Mouse (Mus musculus): ENCODE results near the gene Necab3.

The Necab3 gene

DNA sequence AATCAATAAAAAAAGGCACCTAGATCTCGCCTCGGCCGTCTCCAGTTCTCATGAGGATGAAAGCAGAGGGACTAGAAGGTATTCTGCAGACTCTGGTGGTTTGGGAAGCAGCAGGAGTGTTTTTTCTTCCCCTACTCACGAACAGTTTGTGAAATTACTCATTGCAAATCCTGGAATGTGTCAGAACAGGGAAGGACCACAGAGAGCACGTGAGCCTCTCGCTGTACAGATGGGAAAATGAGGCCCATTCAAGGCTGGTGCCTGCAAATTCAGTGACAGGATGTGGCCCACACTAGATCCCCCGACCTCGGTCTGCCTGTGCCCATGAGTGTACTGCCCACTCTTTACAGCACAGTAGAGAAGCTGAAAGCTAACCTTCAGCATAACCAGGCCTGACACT lies 13.3 kb upstream of the Necab3 start:
- DNase-seq (ENCODE audit: low spot score): no peak

- no peak for DNase-seq (ENCODE audit: low spot score)
Measured at GRCm38 (mm10) chr2:154571266-154571665, 12.6 kb upstream of the Necab3 start.

DNA sequence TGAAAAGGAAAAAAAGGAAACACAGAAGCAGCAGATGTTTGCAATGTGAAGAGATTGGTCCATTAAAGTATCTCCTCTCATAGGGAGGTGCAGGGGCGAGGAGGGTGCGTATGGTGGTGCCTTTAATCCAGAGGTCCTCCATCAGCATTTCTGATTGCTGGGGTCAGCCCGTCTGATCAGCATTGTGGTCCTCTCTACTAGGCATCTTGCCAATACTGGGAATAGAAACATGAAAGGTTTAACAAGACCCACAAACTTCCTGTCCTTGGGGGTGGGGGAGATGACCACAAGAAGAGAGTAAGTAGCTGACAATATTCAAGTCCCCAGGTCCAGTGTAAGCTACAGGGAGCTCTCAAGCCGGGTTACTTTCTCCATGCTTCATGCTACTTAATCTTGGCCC lies 12.0 kb upstream of the Necab3 start:
- no peak for DNase-seq (ENCODE audit: low spot score)

DNA sequence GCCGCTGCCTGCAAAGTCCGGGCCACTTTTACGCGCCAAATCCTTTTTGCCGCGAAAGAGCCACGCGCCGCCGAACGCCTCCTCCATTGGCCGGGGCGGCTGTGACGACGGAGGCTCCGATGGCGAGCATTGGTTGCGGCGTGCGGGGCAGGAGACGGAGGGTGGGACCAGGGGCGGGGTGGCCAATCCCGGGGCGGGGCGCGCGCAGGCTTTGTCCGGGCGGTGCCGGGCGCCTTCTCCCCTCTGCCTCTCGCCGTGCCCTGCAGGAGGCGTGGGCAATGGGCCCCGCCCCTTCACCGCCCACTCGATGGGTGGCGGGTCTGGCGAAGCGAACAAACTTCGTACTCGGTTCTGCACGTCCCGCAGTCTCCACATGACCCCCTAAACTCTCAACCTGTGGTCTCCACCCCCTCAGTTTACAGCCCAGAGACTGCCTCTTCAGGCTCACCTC lies 11.2 kb upstream of the Necab3 start, which contains the start of gene E2f1:
E2f1 (minus strand) TSS at position 57 of the 451 bp plus-strand sequence.
- DNase-seq (ENCODE audit: low spot score): peak; percentile 94

GRCm38 (mm10) chr2:154569071-154569748 lies 10.5 kb upstream of the Necab3 start:
- DNase-seq (ENCODE audit: low spot score): no peak

- no peak for DNase-seq (ENCODE audit: low spot score)
Measured at GRCm38 (mm10) chr2:154568329-154569070, 9.8 kb upstream of the Necab3 start.

DNA sequence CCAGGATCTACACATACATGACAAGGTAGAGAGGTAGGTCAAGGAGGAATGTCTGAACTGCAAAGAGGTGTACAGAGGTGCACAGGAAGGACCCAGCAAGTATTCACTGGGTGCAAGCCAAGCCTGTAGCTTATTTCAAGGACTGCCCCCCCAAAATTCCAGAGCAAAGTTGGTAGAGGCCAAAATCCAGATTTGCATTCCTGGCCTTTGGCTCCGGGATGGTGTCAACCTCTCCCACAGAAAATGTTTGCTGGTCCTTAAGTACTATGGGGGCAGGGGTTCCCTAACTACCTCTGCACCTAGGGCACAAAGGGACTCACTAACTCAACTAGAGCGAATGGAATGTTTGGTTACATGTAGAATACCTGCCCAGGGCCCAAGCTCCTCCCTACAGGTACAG lies 9.1 kb upstream of the Necab3 start:
- DNase-seq (ENCODE audit: low spot score): peak; percentile 60

- no peak for DNase-seq (ENCODE audit: low spot score)
Measured at GRCm38 (mm10) chr2:154566641-154567040, 8.0 kb upstream of the Necab3 start.

DNA sequence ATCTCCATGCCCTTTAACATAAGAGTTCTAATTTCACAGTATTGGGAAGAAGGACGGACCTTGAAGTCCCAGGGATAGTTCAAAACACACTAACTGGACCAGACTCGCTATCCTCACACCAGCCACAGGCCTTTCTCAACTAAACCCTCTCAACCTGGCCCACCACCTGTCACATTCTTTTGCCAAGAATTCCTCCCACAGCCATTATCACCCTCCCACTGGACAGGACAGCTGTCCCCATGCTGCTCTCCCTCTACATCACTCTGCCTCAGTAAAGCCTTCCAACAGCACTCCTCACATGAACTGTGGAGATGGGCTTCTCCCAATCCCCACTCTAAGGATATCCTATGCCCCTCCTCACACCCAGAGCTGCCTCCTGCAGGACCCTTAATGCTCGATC lies 6.9 kb upstream of the Necab3 start:
- DNase-seq (ENCODE audit: low spot score): no peak

- DNase-seq (ENCODE audit: low spot score): no peak
Measured at GRCm38 (mm10) chr2:154563612-154564170, 5.0 kb upstream of the Necab3 start.

DNA sequence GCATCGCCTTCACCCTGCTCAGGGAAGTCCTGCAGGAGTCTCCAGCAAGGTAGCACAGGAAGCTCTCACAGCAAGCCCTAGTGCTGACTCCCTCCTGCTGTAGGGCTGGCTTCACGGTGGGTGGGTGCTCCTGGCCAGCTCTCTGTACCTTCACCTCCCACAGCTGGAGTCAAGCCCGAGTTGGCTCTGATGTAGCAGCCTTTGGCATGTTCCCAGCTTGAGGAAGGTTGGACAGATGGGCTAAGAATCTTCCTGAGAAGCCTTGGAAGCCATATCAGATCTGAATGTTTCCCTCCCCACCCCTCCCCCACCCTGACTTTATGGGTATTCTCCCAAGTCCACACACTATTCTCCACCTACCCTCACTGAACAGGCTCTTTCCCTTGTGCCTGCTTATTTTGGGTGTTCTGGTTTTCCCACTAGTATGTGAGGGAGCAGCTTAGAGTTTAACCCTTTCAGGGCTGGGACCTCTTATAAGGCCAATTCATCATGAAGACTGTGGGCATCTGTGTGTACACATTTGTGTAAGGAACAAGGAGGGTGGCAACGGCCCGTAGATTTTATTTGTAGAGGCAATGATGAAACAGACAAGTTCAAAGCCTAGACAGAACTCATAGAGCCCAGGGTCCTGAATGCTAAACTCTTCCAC lies 1.4 kb downstream of the Necab3 start:
- no peak for DNase-seq (ENCODE audit: low spot score)

DNA sequence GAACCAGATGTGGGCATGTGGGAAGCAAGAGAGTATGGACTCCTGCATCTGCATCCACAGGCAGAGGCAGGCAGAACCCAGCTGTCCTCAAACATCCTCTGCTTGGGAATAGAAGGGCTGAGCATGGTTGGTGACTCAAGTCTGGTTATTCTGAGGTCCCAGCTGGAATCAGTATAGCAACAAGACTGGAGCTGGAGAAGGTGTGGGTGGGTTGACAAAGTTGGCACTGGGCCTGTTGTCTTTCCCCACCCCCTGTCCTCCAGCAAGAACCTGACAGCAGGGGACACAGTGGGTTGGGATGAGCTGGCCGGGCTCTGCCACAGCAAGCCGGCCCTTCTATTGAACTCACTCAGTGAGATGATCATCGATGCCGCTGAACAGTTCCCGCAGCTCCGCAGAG lies 3.5 kb downstream of the Necab3 start:
- DNase-seq (ENCODE audit: low spot score): no peak

DNA sequence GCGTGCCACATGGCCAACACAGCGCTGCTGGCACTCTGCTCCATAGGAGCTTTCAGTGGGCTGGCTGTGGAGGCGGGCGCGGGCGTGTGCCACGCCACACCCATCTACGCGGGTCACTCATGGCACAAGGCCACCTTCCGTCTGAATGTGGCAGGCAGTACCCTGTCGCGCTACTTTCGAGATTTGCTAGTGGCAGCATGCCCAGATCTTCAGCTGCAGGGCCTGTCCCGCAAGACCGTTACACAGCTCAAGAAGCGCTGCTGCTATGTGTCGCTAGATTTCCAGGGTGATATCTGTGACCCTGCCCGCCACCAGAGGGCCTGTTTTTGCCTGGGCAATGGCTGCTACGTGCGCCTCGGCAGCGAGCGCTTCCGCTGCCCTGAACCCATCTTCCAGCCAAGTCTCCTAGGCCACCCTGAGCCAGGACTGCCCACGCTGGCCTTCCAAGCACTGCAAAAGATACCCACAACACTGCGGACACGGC lies 6.2 kb downstream of the Necab3 start:
- DNase-seq (ENCODE audit: low spot score): peak; percentile 77

GRCm38 (mm10) chr2:154551927-154552326 lies 6.8 kb downstream of the Necab3 start:
- DNase-seq (ENCODE audit: low spot score): no peak

GRCm38 (mm10) chr2:154551476-154551875 lies 7.2 kb downstream of the Necab3 start, which contains the start of gene Actl10:
Gene Actl10 (plus strand): TSS chr2:154551776.
- no peak for DNase-seq (ENCODE audit: low spot score)

- DNase-seq (ENCODE audit: low spot score): no peak
Measured at GRCm38 (mm10) chr2:154550937-154551336, 7.8 kb downstream of the Necab3 start.

DNA sequence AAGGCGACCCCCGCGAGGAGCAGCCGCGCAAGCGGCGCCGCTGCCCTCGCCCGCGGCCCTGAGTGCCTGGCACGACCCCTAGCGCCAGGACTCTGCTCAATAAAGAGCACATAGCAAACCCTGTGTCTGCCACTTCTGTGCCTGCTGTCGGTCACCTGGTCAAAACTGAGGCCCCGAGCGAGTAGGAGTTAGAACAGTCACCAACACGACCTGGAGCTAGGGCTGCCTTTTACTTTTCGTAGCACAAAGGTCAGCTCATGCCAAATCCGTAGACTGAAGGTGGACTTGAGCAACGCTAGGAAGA lies 8.9 kb downstream of the Necab3 start:
- no peak for DNase-seq (ENCODE audit: low spot score)

- no peak for DNase-seq (ENCODE audit: low spot score)
Measured at GRCm38 (mm10) chr2:154549127-154549885, 9.4 kb downstream of the Necab3 start.

DNA sequence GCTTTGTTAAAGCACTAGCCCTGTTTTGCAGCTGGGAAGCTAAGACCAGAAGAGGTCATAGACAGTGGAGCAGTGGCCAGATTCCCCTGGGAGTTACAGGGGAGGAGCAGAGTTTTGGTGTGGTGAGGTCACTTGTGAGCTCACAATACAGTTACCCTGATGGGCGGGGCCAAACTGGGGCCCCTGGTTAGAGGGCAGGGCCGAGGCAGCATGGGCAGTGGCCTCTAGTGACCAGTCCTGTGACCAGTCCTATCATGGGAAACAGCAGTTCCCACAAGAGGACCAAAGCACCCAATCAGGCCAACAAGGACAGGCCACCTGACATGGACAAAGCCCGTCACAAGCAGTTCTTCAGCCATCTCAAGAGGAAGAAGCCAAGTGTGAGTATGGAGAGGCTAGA lies 10.0 kb downstream of the Necab3 start:
- DNase-seq (ENCODE audit: low spot score): no peak

DNA sequence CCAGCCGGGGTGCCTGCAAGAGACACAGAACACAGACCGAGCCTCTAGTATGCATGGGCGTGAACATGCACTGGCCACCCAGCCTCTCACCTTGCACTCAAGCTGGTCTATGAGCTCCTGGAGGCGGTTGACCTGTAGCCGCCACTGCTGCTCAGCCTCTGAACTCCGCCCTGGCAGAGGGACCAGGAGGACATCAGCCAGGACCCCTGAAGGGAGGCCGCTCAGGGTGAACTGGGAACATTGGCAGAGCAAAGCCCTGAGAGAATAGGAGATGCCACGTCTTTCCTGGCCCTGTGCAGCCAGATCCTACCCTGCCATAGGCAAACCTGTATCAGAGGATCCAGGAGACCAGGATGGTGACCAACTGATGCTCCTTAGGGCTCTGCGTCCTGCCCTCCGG lies 12.0 kb downstream of the Necab3 start, which contains the start of gene 1700003F12Rik:
1700003F12Rik (plus strand) TSS at position 375 of the 400 bp plus-strand sequence.
- DNase-seq (ENCODE audit: low spot score): no peak

DNA sequence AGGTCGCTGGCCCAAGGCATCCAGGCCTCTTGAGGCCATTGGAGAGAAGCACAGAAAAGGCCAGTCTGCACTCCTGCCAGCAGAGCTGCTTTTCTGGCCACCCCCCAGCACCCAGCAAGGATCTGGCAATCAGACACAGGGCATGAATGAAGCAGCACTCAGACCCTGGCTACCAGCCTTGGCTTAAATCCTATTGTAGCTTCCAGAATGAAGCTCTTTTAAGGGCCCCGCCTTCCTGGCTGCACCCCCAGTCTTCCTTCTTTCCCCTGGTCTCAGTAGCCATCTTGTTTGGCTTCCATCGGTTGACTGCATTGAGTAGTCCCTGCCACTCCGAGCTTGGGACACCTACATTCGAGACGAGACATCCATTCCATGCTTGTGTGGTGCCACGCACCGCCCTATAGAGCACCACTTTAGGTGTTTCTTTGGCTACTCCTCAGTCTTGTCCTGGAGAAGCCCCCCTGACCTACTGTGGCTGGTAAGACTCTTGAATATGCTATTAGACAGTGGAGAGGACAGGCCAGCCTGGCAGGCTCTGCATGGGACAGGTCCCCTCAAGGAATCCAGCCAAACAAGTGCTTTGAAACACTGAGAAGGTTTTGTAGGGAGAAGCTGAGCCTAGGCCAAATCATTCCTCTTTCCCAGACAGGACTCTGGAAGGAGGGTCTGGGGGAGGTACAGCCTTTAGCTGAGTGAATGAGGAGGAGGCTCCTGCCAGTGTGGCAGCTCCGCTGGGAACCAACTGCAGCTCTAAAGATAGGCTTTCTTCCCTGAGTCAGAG lies 14.9 kb downstream of the Necab3 start:
- no peak for DNase-seq (ENCODE audit: low spot score)

Data from lung, postnatal 25 days (tissue).